Mouse (Mus musculus): ENCODE measurements at regions not wholly inside any gene's neighbourhood (a gene's known extent, or its start where the extent isn't known, plus 50 kb on each side); places are given as distances from the start of the nearest gene placed in this dataset.

DNA sequence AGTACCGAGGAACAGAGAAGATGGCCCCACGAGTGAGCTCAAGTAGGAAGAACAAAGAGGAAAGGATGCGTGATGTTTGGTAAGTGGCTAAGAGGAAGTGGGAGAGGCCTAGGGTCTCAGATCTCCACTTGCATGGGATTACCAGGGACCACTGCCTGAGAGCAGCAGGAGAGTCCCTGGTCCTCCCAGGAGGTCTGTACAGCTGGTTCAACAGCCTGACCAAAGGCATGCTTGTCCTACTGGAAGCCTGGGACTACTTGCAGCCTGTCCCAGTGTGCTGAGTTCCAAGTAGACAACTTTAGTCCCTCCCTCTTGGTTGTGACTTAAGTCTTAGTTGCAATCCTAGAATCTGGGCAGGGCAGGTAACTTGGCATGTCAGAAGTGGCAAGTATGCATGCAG, 437.5 kb upstream of the Mki67 start:
- DNase-seq (ENCODE audit: low spot score in 2 of 2), result no peak

DNA sequence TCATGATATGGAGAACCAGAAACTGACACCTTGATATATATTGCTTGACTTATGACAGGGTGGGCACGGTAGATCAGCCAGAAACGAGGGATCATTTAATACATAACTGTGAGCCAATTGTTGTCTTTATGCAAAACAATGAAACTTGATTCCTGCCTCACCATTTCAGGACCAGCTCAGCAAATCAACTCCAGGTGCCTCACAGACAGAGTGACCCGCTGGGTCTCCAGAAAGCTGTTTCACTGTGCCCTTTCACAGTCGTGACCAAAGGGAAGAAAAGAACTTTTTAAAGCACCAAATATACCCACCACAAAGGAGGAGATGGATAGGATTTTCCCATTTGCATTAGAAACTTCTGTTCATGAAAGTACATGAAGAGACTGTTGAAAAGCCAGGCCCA, 443.0 kb upstream of the Mki67 start:
- DNase-seq (ENCODE audit: low spot score in 2 of 2), result no peak

DNA sequence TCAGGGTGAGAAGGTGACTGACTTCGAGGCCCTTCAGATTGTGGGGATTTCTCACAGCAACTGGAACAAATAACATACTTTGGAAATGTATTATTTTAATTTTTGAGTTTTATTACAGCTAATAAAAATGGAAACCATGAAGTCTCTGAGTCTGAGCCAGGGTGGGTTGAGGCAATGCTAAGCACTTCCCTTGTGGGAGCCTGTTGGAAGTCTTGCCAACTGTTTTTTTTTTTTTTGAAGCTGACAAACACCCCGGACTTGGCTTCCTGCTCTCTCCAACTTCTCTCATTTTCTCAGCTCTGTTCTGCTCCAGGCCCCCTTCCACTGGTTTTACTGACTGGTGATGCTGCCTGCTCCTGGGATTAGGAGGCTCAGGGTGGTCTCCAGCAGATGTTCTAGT, 445.4 kb upstream of the Mki67 start:
- no peak for DNase-seq (ENCODE audit: low spot score in 2 of 2)

DNA sequence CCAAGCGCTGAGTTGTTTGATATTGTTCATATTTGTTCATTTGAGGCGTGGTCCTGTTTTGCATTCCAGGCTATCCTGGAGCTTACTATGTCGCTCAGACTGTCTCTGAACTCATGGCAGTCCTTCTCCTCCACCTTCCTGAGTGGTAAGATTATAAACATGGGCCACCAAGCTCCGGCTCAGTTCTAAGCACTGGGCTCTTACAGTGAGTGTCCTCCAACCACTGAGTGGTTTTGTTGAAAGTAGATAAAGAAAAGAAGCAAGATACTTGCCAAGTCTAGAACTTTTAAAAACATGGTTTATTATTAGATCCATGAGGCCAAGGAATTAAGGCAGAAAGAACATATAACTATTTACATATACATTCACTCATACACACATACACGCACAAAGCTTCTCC, 448.7 kb upstream of the Mki67 start:
- DNase-seq (ENCODE audit: low spot score in 2 of 2), result no peak

DNA sequence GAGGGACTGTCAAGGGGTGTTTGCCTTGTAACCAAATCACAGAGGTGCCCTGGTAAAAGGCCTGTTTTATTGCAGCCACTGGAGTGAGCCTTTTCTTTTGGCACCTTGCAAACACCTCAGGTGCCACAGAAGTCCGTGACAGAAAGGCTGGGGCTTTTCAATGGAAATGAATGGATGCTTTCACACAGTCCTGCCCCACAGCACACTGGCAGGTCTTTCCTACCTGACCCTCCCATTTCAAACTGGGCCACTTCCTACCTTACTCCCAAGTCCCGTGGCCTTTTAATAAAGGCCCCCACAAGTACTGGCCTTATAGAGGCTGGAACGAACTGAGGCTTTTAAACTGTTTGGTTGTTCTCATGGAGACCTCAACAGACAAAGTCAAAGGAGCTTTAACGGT, 453.1 kb upstream of the Mki67 start:
- DNase-seq (ENCODE audit: low spot score in 2 of 2), result no peak

DNA sequence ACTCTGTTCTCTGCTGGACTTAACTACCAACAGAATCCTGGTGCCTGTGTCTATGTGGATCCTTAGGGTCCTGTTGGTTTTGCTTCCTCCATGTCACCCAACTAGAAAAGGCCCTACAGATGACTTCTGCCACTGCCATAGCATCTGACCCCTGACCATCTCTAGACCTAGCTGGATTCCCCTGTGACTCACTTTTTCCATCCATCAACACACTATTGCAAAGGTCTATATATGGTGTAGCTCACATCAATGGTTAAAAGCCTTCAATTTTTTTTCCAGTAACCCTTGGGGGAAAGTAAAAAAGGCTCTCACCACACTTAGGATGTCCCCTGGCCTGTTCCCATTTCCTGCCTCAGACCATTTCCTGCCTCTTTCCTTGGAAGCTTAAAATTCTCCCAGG, 460.2 kb upstream of the Mki67 start:
- no peak for DNase-seq (ENCODE audit: low spot score in 2 of 2)

DNA sequence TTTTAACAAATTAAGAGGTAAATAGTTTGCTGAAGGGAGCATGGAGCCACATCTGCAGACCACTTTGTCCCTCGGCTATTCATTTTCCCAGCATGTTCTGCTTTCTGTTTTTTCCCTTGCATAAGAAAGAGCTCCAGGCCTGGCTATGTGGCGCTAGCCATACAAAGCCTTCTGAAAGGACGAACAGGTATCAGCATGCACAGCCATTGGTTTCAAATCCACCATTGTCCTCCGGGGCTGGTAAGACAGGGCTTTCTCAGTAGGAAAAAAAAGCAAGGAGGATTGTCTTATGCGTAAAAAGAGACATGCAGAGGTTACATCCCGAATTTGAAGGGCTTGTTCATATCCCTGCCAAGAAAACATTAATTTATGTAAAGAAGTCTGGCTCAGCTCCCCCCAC, 464.8 kb upstream of the Mki67 start:
- DNase-seq (ENCODE audit: low spot score in 2 of 2), result no peak

DNA sequence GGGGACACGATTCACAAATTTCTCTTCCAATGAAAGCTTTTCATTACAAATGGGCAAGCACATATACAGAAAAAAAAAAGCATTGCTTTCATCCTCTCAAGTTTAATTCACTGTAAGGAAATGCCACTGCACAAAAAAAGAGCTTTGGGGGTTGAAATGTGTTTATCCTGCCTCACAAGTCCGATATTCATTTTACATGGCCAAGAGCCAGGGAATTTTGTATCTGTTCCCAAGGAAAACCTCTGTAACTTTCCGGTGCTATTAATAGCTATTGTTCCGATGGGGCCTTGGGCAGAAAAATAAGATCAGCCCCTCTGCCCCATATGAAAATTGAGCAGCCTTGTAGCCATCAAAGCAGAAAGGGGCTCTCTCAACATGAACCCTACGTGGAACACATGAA, 465.9 kb upstream of the Mki67 start:
- DNase-seq (ENCODE audit: low spot score in 2 of 2), result no peak

DNA sequence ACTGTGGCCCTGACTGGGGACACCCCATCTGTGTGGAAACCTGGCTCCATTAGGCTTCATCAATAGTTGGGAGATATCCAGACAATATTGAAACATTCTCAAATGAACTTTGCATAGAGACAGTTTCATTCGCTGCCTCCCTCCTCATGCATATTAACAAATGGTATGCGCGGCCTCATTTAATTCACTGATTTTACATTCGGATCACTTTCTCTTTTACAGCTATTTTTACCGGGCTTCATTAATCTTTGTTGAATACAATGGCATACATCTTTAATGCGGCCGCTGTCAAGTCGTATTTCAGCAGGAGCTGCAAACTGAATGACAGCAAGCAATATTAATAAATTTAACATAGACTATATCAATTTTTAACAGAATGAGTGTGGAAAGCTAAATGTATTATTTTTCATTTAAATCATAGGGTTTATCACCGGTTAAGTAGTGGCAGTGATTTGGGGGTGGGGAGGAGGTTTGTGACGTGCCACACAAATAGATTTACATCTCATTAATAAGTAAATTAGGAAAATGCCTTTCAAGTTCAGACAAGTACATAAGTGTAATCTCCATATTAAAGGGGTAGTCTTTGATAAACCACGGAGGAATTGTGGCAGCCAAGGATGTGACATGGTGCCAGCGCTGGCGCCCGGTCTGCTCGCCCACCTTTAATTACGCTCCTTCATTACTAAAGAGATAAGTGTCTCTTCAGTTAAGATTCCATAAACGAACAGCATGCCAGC, 480.4 kb upstream of the Mki67 start:
- DNase-seq (ENCODE audit: low spot score in 2 of 2), result no peak

DNA sequence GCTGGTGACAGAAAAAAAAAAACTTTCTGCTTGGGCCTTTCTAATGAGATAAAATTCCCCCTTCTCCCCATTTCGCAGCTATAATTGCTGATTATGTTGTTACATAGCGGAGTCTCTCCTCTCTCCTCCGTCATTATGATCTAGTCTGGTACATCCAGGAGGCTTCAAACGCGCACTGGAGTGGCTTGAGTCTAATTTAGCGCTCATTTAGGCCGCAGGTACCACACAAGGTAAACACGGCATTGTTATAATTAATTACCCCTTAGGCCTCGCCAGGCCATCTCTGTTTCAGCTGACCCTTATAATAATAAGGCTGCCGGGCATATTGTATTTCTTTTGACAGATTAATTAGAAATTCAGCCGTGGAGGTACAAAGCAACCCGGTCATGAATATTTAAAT, 492.7 kb upstream of the Mki67 start:
- DNase-seq (ENCODE audit: low spot score in 2 of 2), result no peak

DNA sequence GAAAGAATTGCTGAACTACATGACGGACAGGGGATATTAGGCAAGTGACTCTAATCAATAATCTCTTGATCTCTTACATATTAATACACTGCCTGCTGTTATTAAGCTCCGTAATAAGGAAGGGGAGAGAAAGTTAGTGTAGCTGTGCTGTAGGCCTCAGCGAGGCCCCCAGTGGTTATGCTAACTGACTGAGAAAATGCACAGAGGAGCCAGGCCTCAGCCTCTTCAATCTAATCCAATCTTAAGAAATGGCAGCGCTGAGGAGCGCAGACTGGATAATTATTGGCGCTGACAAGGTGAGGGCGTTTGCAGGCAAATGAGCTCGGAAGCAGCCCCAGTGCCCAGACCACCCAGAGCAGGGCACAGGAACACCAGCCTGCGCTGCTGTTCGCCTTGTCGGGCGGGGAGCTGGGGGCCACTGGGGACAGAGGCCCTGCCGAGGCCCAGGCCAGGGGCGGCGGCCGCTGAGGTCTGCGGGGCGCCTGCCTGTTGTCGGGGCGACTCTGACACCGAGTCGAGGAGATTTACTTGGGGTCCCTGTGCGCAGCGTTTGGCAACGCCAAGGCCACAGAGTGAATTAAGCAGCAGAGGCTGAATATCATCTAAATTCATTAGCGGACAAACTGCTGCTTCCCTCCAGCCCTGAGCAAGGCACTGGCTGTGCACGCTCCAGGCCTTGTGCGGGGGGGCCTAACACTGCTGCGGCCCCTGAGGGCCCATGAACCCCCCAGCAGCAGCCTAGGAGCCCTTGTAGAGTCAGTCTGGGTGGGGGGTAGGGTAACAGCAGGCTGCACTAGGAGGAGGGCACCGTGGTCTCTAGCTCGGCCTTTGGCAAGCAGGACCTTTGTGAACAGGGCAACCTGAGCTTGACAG, 493.4 kb upstream of the Mki67 start:
- DNase-seq (ENCODE audit: low spot score in 2 of 2), result no peak

DNA sequence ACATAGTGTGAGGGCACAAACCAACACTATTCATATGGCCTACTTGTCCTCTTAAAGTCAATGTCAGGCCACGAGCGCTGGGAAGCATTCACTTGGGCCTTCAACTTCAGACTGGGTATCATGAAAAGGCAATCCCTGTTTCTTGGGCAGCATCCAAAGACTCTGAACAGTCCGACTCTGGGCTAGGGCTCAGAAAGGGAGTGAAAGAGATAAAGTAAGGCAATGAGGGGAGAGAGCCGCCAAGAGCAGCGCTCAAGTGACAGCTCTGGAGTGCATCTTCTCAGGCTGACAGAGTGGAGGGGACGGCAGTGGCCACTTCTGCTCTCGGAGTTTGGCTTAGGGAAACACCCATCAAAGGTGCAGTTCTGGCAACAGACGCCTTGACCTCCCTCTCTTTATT, 496.3 kb upstream of the Mki67 start:
- DNase-seq (ENCODE audit: low spot score in 2 of 2), result no peak

DNA sequence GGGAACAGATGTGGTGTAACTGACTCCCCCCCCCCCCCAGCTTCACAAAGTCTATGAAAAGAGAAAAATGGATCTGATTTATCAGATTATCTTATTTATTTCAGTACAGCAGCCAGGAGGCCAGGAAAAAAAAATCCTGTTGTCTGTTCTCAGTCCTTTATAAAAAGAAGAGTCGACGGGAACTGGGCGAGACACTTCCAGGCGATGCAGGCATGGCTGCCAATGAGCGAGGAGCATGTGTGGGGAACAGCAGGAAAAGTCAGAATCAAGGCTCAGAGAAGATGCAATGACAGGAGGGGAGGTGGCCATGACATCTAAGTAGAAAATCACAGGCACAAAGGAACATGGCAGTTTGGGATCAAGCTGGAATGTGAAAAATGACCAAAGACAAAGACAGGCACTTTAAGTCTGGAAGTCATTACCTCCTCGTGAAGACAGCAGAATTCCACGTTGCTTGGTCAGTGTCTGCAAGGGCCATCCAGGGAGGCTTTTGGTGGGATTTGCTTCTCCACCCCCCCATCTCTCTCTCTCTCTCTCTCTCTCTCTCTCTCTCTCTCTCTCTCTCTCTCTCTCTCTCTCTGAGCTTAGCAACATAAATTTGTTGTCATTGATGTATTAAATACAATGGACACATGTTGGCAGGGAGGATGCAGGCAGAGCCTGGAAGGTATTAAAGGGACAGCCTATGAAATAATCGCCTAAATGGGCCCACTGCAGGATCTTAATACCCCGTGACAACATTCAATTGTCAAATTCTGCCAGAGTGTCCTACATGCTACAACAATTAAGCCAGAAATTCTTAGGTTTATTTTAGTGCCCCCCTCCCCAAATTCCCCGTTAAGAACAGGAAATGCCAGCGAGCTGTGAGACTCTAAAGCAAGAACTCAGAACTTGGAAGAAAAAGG, 497.1 kb upstream of the Mki67 start:
- DNase-seq (ENCODE audit: low spot score in 2 of 2), result no peak

DNA sequence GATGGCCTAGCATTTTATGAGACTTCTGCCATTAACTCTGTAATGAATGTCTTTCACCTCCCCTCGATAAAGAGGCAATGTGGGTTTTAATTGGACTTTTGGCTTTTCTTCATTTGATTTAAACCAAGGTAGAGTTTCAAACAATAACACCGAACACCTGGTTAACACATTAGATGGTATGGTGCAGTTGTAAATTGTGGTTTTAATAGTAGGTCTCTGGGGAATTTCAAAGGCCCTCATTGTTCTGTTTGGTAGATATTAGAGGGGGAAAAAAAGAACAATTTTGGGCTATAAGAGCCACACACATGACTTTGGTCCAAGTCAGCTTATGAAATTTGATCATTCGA, 497.8 kb upstream of the Mki67 start:
- DNase-seq (ENCODE audit: low spot score in 2 of 2), result no peak

DNA sequence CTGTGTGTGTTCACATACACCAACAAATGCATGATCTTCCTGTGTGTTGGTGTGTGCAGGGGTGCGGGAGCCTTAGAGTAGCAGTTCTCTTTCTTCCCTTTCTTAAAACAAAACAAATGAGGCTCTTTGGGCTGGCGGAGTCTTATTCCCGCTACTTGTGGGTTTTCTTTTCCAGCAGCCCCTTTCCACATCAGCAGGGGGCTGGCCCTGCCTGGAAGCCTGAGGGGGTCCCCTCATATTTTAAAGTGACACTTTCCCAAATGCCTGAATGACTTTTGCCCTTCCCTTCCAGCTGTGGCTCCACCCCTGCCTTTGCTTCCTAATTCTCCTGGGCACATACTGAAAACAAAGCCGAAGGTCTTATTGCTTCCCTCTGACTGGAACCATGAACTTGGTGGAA, 498.3 kb upstream of the Mki67 start:
- DNase-seq (ENCODE audit: low spot score in 2 of 2), result no peak

DNA sequence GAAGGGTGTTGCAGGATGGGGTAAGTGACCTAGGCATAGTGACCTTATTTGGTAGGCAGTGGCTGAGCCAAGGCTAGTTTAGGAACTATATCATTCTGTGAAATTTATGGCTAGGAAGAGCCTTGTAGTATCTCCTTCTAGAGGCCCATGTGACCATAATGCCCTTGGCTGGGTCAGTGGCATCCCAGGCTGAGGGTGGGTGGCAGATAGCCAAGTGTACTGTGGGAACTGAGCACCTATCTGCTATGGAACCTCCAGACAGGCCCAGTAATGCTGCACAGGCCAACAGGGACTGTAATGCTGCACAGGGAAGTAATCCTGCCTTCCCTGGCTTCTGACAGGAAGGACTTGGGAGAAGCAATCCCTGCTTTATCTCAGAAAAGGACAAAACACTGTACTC, 500.6 kb upstream of the Mki67 start:
- no peak for DNase-seq (ENCODE audit: low spot score in 2 of 2)

DNA sequence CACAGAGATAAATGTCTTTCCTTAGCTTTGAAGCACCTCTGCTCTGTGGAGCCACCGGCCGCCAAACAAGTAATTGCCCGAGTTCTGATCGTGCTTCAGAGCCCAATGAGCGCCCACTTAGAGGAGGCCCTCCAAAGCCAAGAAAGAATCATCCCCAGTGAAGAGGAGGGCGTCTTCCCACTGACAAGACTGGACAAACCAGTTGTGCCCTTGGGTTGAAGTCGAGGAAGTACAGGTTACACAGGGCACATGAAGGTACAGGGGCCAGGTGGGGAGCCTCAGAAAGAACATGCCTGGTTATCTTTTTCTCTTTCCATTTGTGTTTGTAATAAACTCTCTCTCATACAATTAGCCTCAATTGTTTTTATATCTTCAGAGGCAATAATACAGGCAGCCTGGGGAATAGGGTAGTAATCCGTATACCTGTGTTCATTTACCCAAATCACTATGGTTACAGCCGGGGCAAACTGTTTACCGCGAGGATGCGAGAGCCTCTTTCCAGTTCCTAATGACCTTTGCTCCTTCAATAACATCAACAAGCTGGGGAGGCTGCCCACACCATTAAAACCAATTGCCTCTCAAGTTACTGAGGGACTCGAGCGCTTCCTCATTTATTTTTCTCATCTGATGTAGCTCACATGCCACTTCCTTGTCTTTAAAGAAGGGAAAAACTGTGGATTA, 503.5 kb upstream of the Mki67 start:
- DNase-seq (ENCODE audit: low spot score in 2 of 2), result no peak

DNA sequence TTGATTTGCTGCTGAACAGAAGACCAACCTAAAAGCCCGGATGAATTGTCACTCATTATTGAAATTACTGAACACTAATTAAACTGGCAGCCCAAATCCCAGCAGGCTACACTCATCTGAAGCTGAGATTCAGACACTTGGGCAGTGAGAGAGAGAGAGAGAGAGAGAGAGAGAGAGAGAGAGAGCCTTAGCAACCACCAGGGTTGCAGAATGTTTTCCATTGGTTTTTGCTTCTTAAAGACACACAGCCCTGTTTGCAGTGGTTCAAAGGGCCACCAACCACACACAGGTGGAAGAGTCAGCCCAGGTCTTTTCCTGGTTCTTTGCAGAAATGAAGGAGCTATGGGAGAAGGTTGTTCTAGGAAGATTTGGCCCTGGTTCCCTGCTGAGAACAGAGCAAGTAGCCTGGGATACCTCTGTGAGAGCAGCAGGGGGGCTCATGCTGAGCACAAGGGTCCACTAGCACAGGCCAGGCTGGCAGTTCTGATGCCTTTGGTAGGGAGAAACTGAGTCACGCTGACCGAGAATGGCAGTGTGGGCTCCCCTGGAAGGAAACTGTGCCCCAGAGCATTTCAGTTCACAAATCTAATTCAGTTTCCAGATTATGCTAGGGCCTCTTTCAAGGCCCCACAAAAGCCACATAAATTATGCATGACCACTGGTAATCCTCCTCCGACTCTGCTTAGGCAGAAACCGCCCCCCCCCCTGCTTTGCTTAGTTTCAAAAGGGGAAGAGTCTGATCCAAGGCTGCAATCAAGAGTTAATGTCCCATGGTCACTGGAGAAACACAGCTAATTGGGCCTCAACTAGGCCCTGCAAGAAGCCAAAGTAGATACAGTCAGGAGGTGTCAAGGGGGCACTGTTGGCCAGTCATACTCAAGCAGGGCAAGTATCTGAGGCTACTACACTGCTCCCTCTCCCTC, 504.3 kb upstream of the Mki67 start:
- no peak for DNase-seq (ENCODE audit: low spot score in 2 of 2)

DNA sequence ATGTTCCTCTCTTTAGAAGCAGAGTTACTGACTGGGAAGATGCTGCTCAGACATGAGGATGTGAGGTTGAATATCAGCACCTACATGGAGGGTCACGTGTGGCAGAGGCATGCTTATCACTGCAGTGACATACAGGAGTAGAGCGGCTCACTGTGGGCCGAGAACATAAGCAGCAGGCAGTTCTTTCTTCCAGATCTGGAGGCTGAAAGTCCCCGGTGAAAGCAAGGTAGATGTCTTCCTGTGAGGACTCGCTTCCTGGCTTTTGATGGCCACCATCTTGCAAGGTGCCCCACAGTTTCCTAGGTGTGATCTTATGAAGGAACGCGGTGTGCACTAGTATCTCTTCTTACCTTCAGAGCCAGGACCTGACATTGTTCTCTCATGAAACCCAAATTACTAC, 505.5 kb upstream of the Mki67 start:
- DNase-seq (ENCODE audit: low spot score in 2 of 2), result no peak

DNA sequence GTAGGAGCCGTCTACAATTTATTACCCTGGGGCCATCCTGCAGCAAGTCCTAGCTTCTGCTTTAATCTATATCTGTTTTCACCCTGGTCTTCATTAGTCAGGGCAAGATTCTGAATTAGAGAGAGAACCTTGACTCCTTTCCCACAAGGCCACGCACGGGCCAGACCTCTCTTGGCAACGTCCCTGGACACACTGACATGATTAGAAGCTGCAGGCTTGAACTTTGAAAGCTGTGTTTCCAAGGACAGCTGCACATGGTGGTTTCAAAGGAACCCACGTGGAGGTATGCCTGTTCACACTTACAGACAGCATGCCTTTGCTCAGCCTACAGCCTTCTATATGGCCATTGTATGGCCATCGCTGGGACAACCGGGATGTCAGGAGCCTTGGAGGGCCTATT, 509.9 kb upstream of the Mki67 start:
- DNase-seq (ENCODE audit: low spot score in 2 of 2), result no peak

DNA sequence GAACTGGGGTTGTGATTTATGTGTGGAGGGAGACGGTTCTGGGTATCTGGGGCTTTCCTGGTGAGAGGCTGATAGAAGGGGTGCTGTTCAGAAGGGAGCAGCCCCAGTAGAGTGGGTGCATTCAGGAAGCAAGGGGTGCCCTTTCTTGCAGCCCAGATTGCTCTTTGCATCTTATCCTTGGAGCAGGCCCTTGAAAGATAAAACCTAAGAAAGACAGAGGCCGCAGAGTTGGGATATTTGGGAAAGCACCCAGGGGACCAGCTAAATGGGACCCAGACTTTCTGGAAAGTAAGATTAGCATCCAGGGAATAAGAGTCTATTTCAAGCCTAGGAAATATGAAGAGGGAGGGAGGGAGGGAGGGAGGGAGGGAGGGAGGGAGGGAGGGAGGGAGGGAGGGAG, 512.2 kb upstream of the Mki67 start:
- no peak for DNase-seq (ENCODE audit: low spot score in 2 of 2)

Data from layer of hippocampus, adult 8-10 months (tissue).